Mouse (Mus musculus): ENCODE measurements at regions not wholly inside any gene's neighbourhood (a gene's known extent, or its start where the extent isn't known, plus 50 kb on each side); places are given as distances from the start of the nearest gene placed in this dataset.
"Not testable (repeated sequence)": the region's sequence is repeated elsewhere in the genome, so short reads cannot be mapped to it uniquely, and the experiment has no call there.

GRCm38 (mm10) chr13:57055409-57056195, 159.8 kb upstream of the Trpc7 start:
- no peak for DNase-seq (ENCODE audit: low read depth, low spot score)

- no peak for DNase-seq (ENCODE audit: low read depth, low spot score)
Measured at GRCm38 (mm10) chr13:57053361-57053760, 157.6 kb upstream of the Trpc7 start.

GRCm38 (mm10) chr13:57046130-57046529, 150.3 kb upstream of the Trpc7 start:
- DNase-seq (ENCODE audit: low read depth, low spot score) = not testable (repeated sequence)

- DNase-seq (ENCODE audit: low read depth, low spot score) = no peak
Measured at GRCm38 (mm10) chr13:57044455-57044854, 148.7 kb upstream of the Trpc7 start.

- DNase-seq (ENCODE audit: low read depth, low spot score) = no peak
Measured at GRCm38 (mm10) chr13:57043316-57043974, 147.7 kb upstream of the Trpc7 start.

- no peak for DNase-seq (ENCODE audit: low read depth, low spot score)
Measured at GRCm38 (mm10) chr13:57042514-57042913, 146.7 kb upstream of the Trpc7 start.

- no peak for DNase-seq (ENCODE audit: low read depth, low spot score)
Measured at GRCm38 (mm10) chr13:57032871-57033270, 137.1 kb upstream of the Trpc7 start.

- no peak for DNase-seq (ENCODE audit: low read depth, low spot score)
Measured at GRCm38 (mm10) chr13:57017553-57018341, 122.0 kb upstream of the Trpc7 start.

- peak; percentile 9 for DNase-seq (ENCODE audit: low read depth, low spot score)
Measured at GRCm38 (mm10) chr13:57016465-57017272, 120.9 kb upstream of the Trpc7 start.

- DNase-seq (ENCODE audit: low read depth, low spot score) = not testable (repeated sequence)
Measured at GRCm38 (mm10) chr13:57007236-57007635, 111.4 kb upstream of the Trpc7 start.

GRCm38 (mm10) chr13:57003565-57004132, 107.9 kb upstream of the Trpc7 start:
- DNase-seq (ENCODE audit: low read depth, low spot score) = no peak

GRCm38 (mm10) chr13:56992022-56992421, 96.2 kb upstream of the Trpc7 start:
- no peak for DNase-seq (ENCODE audit: low read depth, low spot score)

- DNase-seq (ENCODE audit: low read depth, low spot score) = no peak
Measured at GRCm38 (mm10) chr13:56974063-56974462, 78.3 kb upstream of the Trpc7 start.

GRCm38 (mm10) chr13:56955358-56955757, 59.6 kb upstream of the Trpc7 start:
- no peak for DNase-seq (ENCODE audit: low read depth, low spot score)

GRCm38 (mm10) chr13:56948086-56948485, 52.3 kb upstream of the Trpc7 start:
- no peak for DNase-seq (ENCODE audit: low read depth, low spot score)

GRCm38 (mm10) chr13:56947266-56947665, 51.5 kb upstream of the Trpc7 start:
- no peak for DNase-seq (ENCODE audit: low read depth, low spot score)

Measured in retina, postnatal 7 days (tissue).